In genomic region chr8:70595811-70596210, GRCm38 (mm10) we compare ENCODE assay signal across 14 mouse cellular contexts. TPM values are rescaled to one million over a fixed set of nuclear protein-coding genes. Genes with fewer than 3 reads are reported as not detected.
A peak's percentile ranks its signal among the peaks of the same experiment; 100 is the strongest.
DNase-seq lines count a peak whose midpoint lies in the region; ATAC-seq and TF ChIP-seq lines count a peak whose summit lies in the region.
"Had no signal": no experiment of that assay in that cellular context is flagged by ENCODE, and none has a peak within 500 bp of the region (broad histone marks: within the 10 kb centered on the region; RNA-seq: fewer than 3 reads in every experiment).

No protein-coding gene starts in this region.

- TF ChIP-seq CTCF in lung, embryonic 14.5 days (IDR thresholded peaks at IDR 0.05; ENCODE audit: low read depth) = no peak
- no peak for TF ChIP-seq CTCF in lung, adult 2 months (IDR thresholded peaks at IDR 0.05; ENCODE audit: insufficient read depth, low read length)

- no peaks in the 10 kb centered on the region for H3K9me3 ChIP-seq in forebrain, embryonic 15.5 days
- H3K9me3 ChIP-seq in forebrain, embryonic 16.5 days (ENCODE audit: control insufficient read depth, low read length) = no peaks in the 10 kb centered on the region
- no peaks in the 10 kb centered on the region for H3K9me3 ChIP-seq in lung, embryonic 14.5 days (ENCODE audit: low read depth, low read length)
- no peaks in the 10 kb centered on the region for H3K9me3 ChIP-seq in embryonic facial prominence, embryonic 15.5 days (replicated peaks)
- H3K9me3 ChIP-seq in liver, embryonic 13.5 days (replicated peaks) = no peaks in the 10 kb centered on the region

- WGBS in forebrain, embryonic 15.5 days = 94% methylated on average over 12 of the region's 12 CpGs
- WGBS in forebrain, embryonic 16.5 days = 93% methylated on average over 12 of the region's 12 CpGs
- 85% methylated on average over 12 of the region's 12 CpGs for WGBS in lung, embryonic 14.5 days
- 90% methylated on average over 12 of the region's 12 CpGs for WGBS in lung, adult 2 months
- 91% methylated on average over 12 of the region's 12 CpGs for WGBS in embryonic facial prominence, embryonic 15.5 days
- WGBS in liver, embryonic 13.5 days (ENCODE audit: insufficient replicate concordance) = 90% methylated on average over 12 of the region's 12 CpGs

- no peak for ATAC-seq in forebrain, embryonic 15.5 days (replicated peaks)
- no peak for ATAC-seq in forebrain, embryonic 16.5 days
- no peak for ATAC-seq in lung, embryonic 14.5 days (ENCODE audit: insufficient read depth)
- ATAC-seq in embryonic facial prominence, embryonic 15.5 days (ENCODE audit: insufficient number of reproducible peaks, low FRiP score, low TSS enrichment, low read depth) = no peak
- ATAC-seq in liver, embryonic 13.5 days (ENCODE audit: low read depth) = no peak
- ATAC-seq in megakaryocyte progenitor cell, adult 5-6 weeks (replicated peaks; ENCODE audit: poor library complexity) = no peak
- ATAC-seq: inflammation-experienced regulatory T-cells, adult 6 months had no signal

- no peak overlapping the region for H3K9ac ChIP-seq in forebrain, embryonic 15.5 days (replicated peaks)
- no peak overlapping the region for H3K9ac ChIP-seq in forebrain, embryonic 16.5 days (replicated peaks; ENCODE audit: low read depth, low read length)
- H3K9ac ChIP-seq in lung, embryonic 14.5 days = no peak overlapping the region
- no peak overlapping the region for H3K9ac ChIP-seq in embryonic facial prominence, embryonic 15.5 days
- H3K9ac ChIP-seq in liver, embryonic 13.5 days = no peak overlapping the region

- peaks cover 58% of the 10 kb centered on the region for H3K4me1 ChIP-seq in forebrain, embryonic 15.5 days
- H3K4me1 ChIP-seq in forebrain, embryonic 16.5 days (replicated peaks; ENCODE audit: control insufficient read depth, insufficient read depth, low read length) = peaks cover 44% of the 10 kb centered on the region
- peaks cover 26% of the 10 kb centered on the region for H3K4me1 ChIP-seq in lung, embryonic 14.5 days (ENCODE audit: insufficient read depth)
- H3K4me1 ChIP-seq in lung, adult 2 months (ENCODE audit: control insufficient read depth, insufficient read depth, low read length) = peaks cover 8% of the 10 kb centered on the region; the same call in 1 of the 2 replicates
- H3K4me1 ChIP-seq in embryonic facial prominence, embryonic 15.5 days = peaks cover 69% of the 10 kb centered on the region
- peaks cover 89% of the 10 kb centered on the region for H3K4me1 ChIP-seq in liver, embryonic 13.5 days (replicated peaks)

- H3K27ac ChIP-seq in forebrain, embryonic 15.5 days (replicated peaks) = no peak overlapping the region
- H3K27ac ChIP-seq in forebrain, embryonic 16.5 days (ENCODE audit: low read length) = no peak overlapping the region
- H3K27ac ChIP-seq in lung, embryonic 14.5 days (ENCODE audit: low read depth) = no peak overlapping the region
- H3K27ac ChIP-seq in embryonic facial prominence, embryonic 15.5 days (replicated peaks) = no peak overlapping the region
- no peak overlapping the region for H3K27ac ChIP-seq in liver, embryonic 13.5 days

- H3K27me3 ChIP-seq in forebrain, embryonic 15.5 days = no peaks in the 10 kb centered on the region
- H3K27me3 ChIP-seq in forebrain, embryonic 16.5 days (replicated peaks; ENCODE audit: control insufficient read depth, insufficient read depth, low read length) = no peaks in the 10 kb centered on the region
- no peaks in the 10 kb centered on the region for H3K27me3 ChIP-seq in lung, embryonic 14.5 days (ENCODE audit: insufficient read depth, low read length)
- no peaks in the 10 kb centered on the region for H3K27me3 ChIP-seq in embryonic facial prominence, embryonic 15.5 days
- no peaks in the 10 kb centered on the region for H3K27me3 ChIP-seq in liver, embryonic 13.5 days

- 0 out of 2 replicates have a peak overlapping the region, but pooled peaks have one; percentile 67 for H3K4me3 ChIP-seq in forebrain, embryonic 15.5 days
- no peak overlapping the region for H3K4me3 ChIP-seq in forebrain, embryonic 16.5 days (replicated peaks; ENCODE audit: low read length)
- H3K4me3 ChIP-seq in lung, embryonic 14.5 days (ENCODE audit: low read depth, low read length) = peak overlapping the region; percentile 62; the same call in 1 of the 2 replicates
- no peak overlapping the region for H3K4me3 ChIP-seq in lung, adult 2 months (replicated peaks; ENCODE audit: extremely low read depth, low read depth, low read length)
- peak overlapping the region; percentile 58; the same call in 1 of the 2 replicates for H3K4me3 ChIP-seq in embryonic facial prominence, embryonic 15.5 days (replicated peaks)
- H3K4me3 ChIP-seq in liver, embryonic 13.5 days (replicated peaks) = peak overlapping the region; percentile 72

- no peak for TF ChIP-seq POLR2A in lung, adult 2 months (IDR thresholded peaks at IDR 0.05; ENCODE audit: borderline replicate concordance, extremely low read depth, low read depth, low read length)

- no peak for DNase-seq in lung, embryonic 14.5 days
- DNase-seq in lung, adult 2 months = no peak
- no peak for DNase-seq in liver, embryonic 13.5 days
- no peak for DNase-seq in layer of hippocampus, postnatal 10 days (ENCODE audit: low spot score in 2 of 2)
- DNase-seq: cerebellum, adult 18-20 months; gastrocnemius, postnatal 36 days; layer of hippocampus, adult 9-11 months; lung, adult 18-20 months; thymus, postnatal 4 days had no signal

- 0 out of 2 replicates have a peak overlapping the region, but pooled peaks have one; percentile 99 for H3K4me2 ChIP-seq in forebrain, embryonic 15.5 days (replicated peaks)
- H3K4me2 ChIP-seq in forebrain, embryonic 16.5 days (ENCODE audit: low read length) = no peak overlapping the region
- peak overlapping the region; percentile 100; the same call in 1 of the 2 replicates for H3K4me2 ChIP-seq in lung, embryonic 14.5 days
- peak overlapping the region; percentile 98; the same call in 1 of the 2 replicates for H3K4me2 ChIP-seq in embryonic facial prominence, embryonic 15.5 days (replicated peaks)
- H3K4me2 ChIP-seq in liver, embryonic 13.5 days = peak overlapping the region; percentile 100

- H3K36me3 ChIP-seq in forebrain, embryonic 15.5 days = peaks cover 3% of the 10 kb centered on the region; the same call in 1 of the 2 replicates
- H3K36me3 ChIP-seq in forebrain, embryonic 16.5 days (ENCODE audit: control insufficient read depth, insufficient read depth) = no peaks in the 10 kb centered on the region
- H3K36me3 ChIP-seq in lung, embryonic 14.5 days (ENCODE audit: insufficient read depth) = peaks cover 33% of the 10 kb centered on the region
- peaks cover 25% of the 10 kb centered on the region for H3K36me3 ChIP-seq in embryonic facial prominence, embryonic 15.5 days
- peaks cover 62% of the 10 kb centered on the region for H3K36me3 ChIP-seq in liver, embryonic 13.5 days

RNA-seq across cellular contexts. Expression of gene Isyna1, which starts 1.6 kb away (rescaled TPM):
- 116 TPM in 2 replicates for polyA plus RNA-seq in forebrain, embryonic 15.5 days (2015; fragmentation: Nextera tagmentation; extraction: Ambion mirVana)
- polyA plus RNA-seq in forebrain, embryonic 16.5 days (2015; fragmentation: Nextera tagmentation; extraction: Ambion mirVana) = 116 and 141 TPM in 2 replicates
- 91.6 and 107 TPM in 2 replicates for polyA plus RNA-seq in lung, embryonic 14.5 days (2014; fragmentation: Nextera tagmentation; extraction: Ambion mirVana)
- polyA plus RNA-seq in lung, adult 2 months (2012; rRNA removed) = 102 and 112 TPM in 2 replicates
- polyA plus RNA-seq in embryonic facial prominence, embryonic 15.5 days (2015; fragmentation: Nextera tagmentation; extraction: Ambion mirVana) = 139 and 143 TPM in 2 replicates
- polyA plus RNA-seq in liver, embryonic 13.5 days (2015; fragmentation: Nextera tagmentation; extraction: Ambion mirVana) = 82.8 and 84.9 TPM in 2 replicates
- total RNA-seq in layer of hippocampus, postnatal 10 days (2021) = 10 to 100 TPM; 56.5 to 57.8 TPM
- 26.1 and 39.0 TPM in 2 replicates for total RNA-seq in megakaryocyte progenitor cell, adult 5-6 weeks (2015)
- 42.9 and 45.4 TPM in 2 replicates for total RNA-seq in megakaryocyte progenitor cell, adult 5-6 weeks (2017)

RNA-seq across cellular contexts. Expression of gene Ssbp4, which starts 12.9 kb away (rescaled TPM):
- 114 TPM in 2 replicates for polyA plus RNA-seq in forebrain, embryonic 15.5 days (2015; fragmentation: Nextera tagmentation; extraction: Ambion mirVana)
- 100 and 121 TPM in 2 replicates for polyA plus RNA-seq in forebrain, embryonic 16.5 days (2015; fragmentation: Nextera tagmentation; extraction: Ambion mirVana)
- 127 and 143 TPM in 2 replicates for polyA plus RNA-seq in lung, embryonic 14.5 days (2014; fragmentation: Nextera tagmentation; extraction: Ambion mirVana)
- polyA plus RNA-seq in lung, adult 2 months (2012; rRNA removed) = 228 and 351 TPM in 2 replicates
- polyA plus RNA-seq in embryonic facial prominence, embryonic 15.5 days (2015; fragmentation: Nextera tagmentation; extraction: Ambion mirVana) = 127 and 130 TPM in 2 replicates
- polyA plus RNA-seq in liver, embryonic 13.5 days (2015; fragmentation: Nextera tagmentation; extraction: Ambion mirVana) = 54.2 and 62.4 TPM in 2 replicates
- 100 to 1,000 TPM; 225 to 240 TPM for total RNA-seq in layer of hippocampus, postnatal 10 days (2021)
- 31.6 and 40.7 TPM in 2 replicates for total RNA-seq in megakaryocyte progenitor cell, adult 5-6 weeks (2015)
- total RNA-seq in megakaryocyte progenitor cell, adult 5-6 weeks (2017) = 40.2 and 69.7 TPM in 2 replicates

RNA-seq across cellular contexts. Expression of gene Lrrc25, which starts 20.1 kb away (rescaled TPM):
- 0.74 and 1.3 TPM in 2 replicates for polyA plus RNA-seq in forebrain, embryonic 15.5 days (2015; fragmentation: Nextera tagmentation; extraction: Ambion mirVana)
- polyA plus RNA-seq in forebrain, embryonic 16.5 days (2015; fragmentation: Nextera tagmentation; extraction: Ambion mirVana) = 0.61 and 1.1 TPM in 2 replicates
- polyA plus RNA-seq in lung, embryonic 14.5 days (2014; fragmentation: Nextera tagmentation; extraction: Ambion mirVana) = 1.9 TPM in 2 replicates
- 10.4 and 10.5 TPM in 2 replicates for polyA plus RNA-seq in lung, adult 2 months (2012; rRNA removed)
- polyA plus RNA-seq in embryonic facial prominence, embryonic 15.5 days (2015; fragmentation: Nextera tagmentation; extraction: Ambion mirVana) = 2.9 and 4.0 TPM in 2 replicates
- 5.4 and 5.6 TPM in 2 replicates for polyA plus RNA-seq in liver, embryonic 13.5 days (2015; fragmentation: Nextera tagmentation; extraction: Ambion mirVana)
- total RNA-seq in layer of hippocampus, postnatal 10 days (2021) = 1 to 10 TPM in 1 of 2 experiments, under 1 TPM in 1; 0.96 to 2.3 TPM
- total RNA-seq in megakaryocyte progenitor cell, adult 5-6 weeks (2015) = 6.2 and 12.9 TPM in 2 replicates
- 4.7 and 5.4 TPM in 2 replicates for total RNA-seq in megakaryocyte progenitor cell, adult 5-6 weeks (2017)

RNA-seq across cellular contexts. Expression of gene Gdf15, which starts 36.4 kb away (rescaled TPM):
- not detected in 2 replicates for polyA plus RNA-seq in forebrain, embryonic 15.5 days (2015; fragmentation: Nextera tagmentation; extraction: Ambion mirVana)
- polyA plus RNA-seq in forebrain, embryonic 16.5 days (2015; fragmentation: Nextera tagmentation; extraction: Ambion mirVana) = 0.20 TPM in 1 of 2 replicates, not detected in the other
- polyA plus RNA-seq in lung, embryonic 14.5 days (2014; fragmentation: Nextera tagmentation; extraction: Ambion mirVana) = 0.12 and 0.22 TPM in 2 replicates
- polyA plus RNA-seq in lung, adult 2 months (2012; rRNA removed) = 5.4 and 6.6 TPM in 2 replicates
- 0.16 TPM in 2 replicates for polyA plus RNA-seq in embryonic facial prominence, embryonic 15.5 days (2015; fragmentation: Nextera tagmentation; extraction: Ambion mirVana)
- 3.9 and 4.1 TPM in 2 replicates for polyA plus RNA-seq in liver, embryonic 13.5 days (2015; fragmentation: Nextera tagmentation; extraction: Ambion mirVana)
- not detected for total RNA-seq in layer of hippocampus, postnatal 10 days (2021)
- total RNA-seq in megakaryocyte progenitor cell, adult 5-6 weeks (2015) = not detected in 2 replicates
- not detected in 2 replicates for total RNA-seq in megakaryocyte progenitor cell, adult 5-6 weeks (2017)
- polyA plus RNA-seq: inflammation-experienced regulatory T-cells, adult 6 months had no signal

RNA-seq across cellular contexts. Expression of gene Ell, which starts 56.6 kb away (rescaled TPM):
- polyA plus RNA-seq in forebrain, embryonic 15.5 days (2015; fragmentation: Nextera tagmentation; extraction: Ambion mirVana) = 17.4 and 19.2 TPM in 2 replicates
- 17.1 and 18.9 TPM in 2 replicates for polyA plus RNA-seq in forebrain, embryonic 16.5 days (2015; fragmentation: Nextera tagmentation; extraction: Ambion mirVana)
- 18.5 and 20.0 TPM in 2 replicates for polyA plus RNA-seq in lung, embryonic 14.5 days (2014; fragmentation: Nextera tagmentation; extraction: Ambion mirVana)
- 29.6 and 32.9 TPM in 2 replicates for polyA plus RNA-seq in lung, adult 2 months (2012; rRNA removed)
- polyA plus RNA-seq in embryonic facial prominence, embryonic 15.5 days (2015; fragmentation: Nextera tagmentation; extraction: Ambion mirVana) = 19.6 and 22.7 TPM in 2 replicates
- polyA plus RNA-seq in liver, embryonic 13.5 days (2015; fragmentation: Nextera tagmentation; extraction: Ambion mirVana) = 9.7 and 10.5 TPM in 2 replicates
- total RNA-seq in layer of hippocampus, postnatal 10 days (2021) = 10 to 100 TPM; 15.8 to 16.4 TPM
- 8.5 and 8.7 TPM in 2 replicates for total RNA-seq in megakaryocyte progenitor cell, adult 5-6 weeks (2015)
- 9.1 and 9.5 TPM in 2 replicates for total RNA-seq in megakaryocyte progenitor cell, adult 5-6 weeks (2017)

Comparison
In these comparisons a context has a peak if more than half of its experiments do, and no peak if none do; other contexts are left out.
1. H3K4me3 ChIP-seq: peak in forebrain, embryonic 15.5 days (single experiment), lung, embryonic 14.5 days (single experiment), embryonic facial prominence, embryonic 15.5 days (single experiment) and liver, embryonic 13.5 days (single experiment); none in forebrain, embryonic 16.5 days (single experiment) and lung, adult 2 months (single experiment).